8 mouse cellular contexts compared by ENCODE assay signal in genomic region chr17:80727341-80727951, GRCm38 (mm10). TPM values are rescaled to one million over a fixed set of nuclear protein-coding genes. Genes with fewer than 3 reads are reported as not detected.
A peak's percentile ranks its signal among the peaks of the same experiment; 100 is the strongest.
DNase-seq lines count a peak whose midpoint lies in the region; ATAC-seq and TF ChIP-seq lines count a peak whose summit lies in the region.

No protein-coding gene starts in this region.

- ATAC-seq in forebrain, embryonic 12.5 days (ENCODE audit: low FRiP score) = peak; percentile 77

- peaks cover 22% of the 10 kb centered on the region; the same call in 1 of the 2 replicates for H3K36me3 ChIP-seq in E14TG2a.4 (ENCODE audit: insufficient read depth, low read length)
- H3K36me3 ChIP-seq in forebrain, embryonic 12.5 days (replicated peaks) = no peaks in the 10 kb centered on the region

- under 1% methylated on average over 47 of the region's 54 CpGs for WGBS in forebrain, embryonic 12.5 days

- peak overlapping the region; percentile 96 for H3K27ac ChIP-seq in forebrain, embryonic 12.5 days

- H3K4me2 ChIP-seq in forebrain, embryonic 12.5 days = peak overlapping the region; percentile 67

- peaks cover 52% of the 10 kb centered on the region for H3K4me1 ChIP-seq in E14TG2a.4 (replicated peaks; ENCODE audit: low read depth, low read length)
- H3K4me1 ChIP-seq in forebrain, embryonic 12.5 days = peaks cover 26% of the 10 kb centered on the region

- H3K9me3 ChIP-seq in E14TG2a.4 (ENCODE audit: low read length) = no peaks in the 10 kb centered on the region
- no peaks in the 10 kb centered on the region for H3K9me3 ChIP-seq in forebrain, embryonic 12.5 days

- TF ChIP-seq CTCF in E14TG2a.4 (conservative IDR thresholded peaks at IDR 0.05; ENCODE audit: low read length) = no peak

- intact Hi-C loops in heart, postnatal 25 days (cut with DNase I) = loop anchor here (2.0 to 5.0 kb wide), 2 partner anchors 73 to 100 kb away; no protein-coding TSS in a partner anchor

- H3K4me3 ChIP-seq in E14TG2a.4 (replicated peaks; ENCODE audit: low read length) = peak overlapping the region; percentile 99
- H3K4me3 ChIP-seq in forebrain, embryonic 12.5 days (replicated peaks) = peak overlapping the region; percentile 96

- H3K27me3 ChIP-seq in E14TG2a.4 (ENCODE audit: insufficient read depth, low read length) = no peaks in the 10 kb centered on the region
- no peaks in the 10 kb centered on the region; the same call in 1 of the 2 replicates for H3K27me3 ChIP-seq in forebrain, embryonic 12.5 days

- H3K9ac ChIP-seq in forebrain, embryonic 12.5 days = peak overlapping the region; percentile 96

- peak; percentile 61 for DNase-seq in brain, adult 2 months (ENCODE audit: low read depth, low spot score)
- DNase-seq in heart, postnatal 25 days (ENCODE audit: low spot score) = peak; percentile 34
- DNase-seq in layer of hippocampus, adult 9-11 months = peak; percentile 42
- peak; percentile 69 for DNase-seq in lung, postnatal 10 days
- peak; percentile 43 for DNase-seq in ovary, postnatal 14 days (ENCODE audit: low spot score)
- peak; percentile 62 for DNase-seq in thymus, postnatal 14 days

RNA-seq across cellular contexts. Expression of gene Map4k3, which starts 0.8 kb away (rescaled TPM):
- polyA plus RNA-seq in forebrain, embryonic 12.5 days (2016; fragmentation: Nextera tagmentation; extraction: Ambion mirVana) = 29.4 and 34.1 TPM in 2 replicates
- total RNA-seq in heart, postnatal 25 days (2021) = 10 to 100 TPM; 24.0 to 24.4 TPM

Comparison
In these comparisons a context has a peak if more than half of its experiments do, and no peak if none do; other contexts are left out.
1. Peak in every context shown above with its lines: DNase-seq, ATAC-seq, H3K4me3 ChIP-seq and H3K27ac ChIP-seq.